Mouse (Mus musculus) effector memory CD4-positive, alpha-beta T cell, adult 5 months (primary cell): Measurements from ENCODE around the gene Tex38. TPM values are rescaled to one million over a fixed set of nuclear protein-coding genes. Genes with fewer than 3 reads are reported as not detected.

ENCODE experiments used
- polyA plus RNA-seq: library from polyadenylated mRNA; unstranded; fragments of 100-300 nt; shearing (Covaris generic); gene quantifications from one replicate; pipeline ENCODE4 v1.2.1, GENCODE M21; 2017

Gene Tex38
- 0.64 TPM for polyA plus RNA-seq

GRCm38 (mm10) chr4:115780918-115781317 lies at the start of gene Tex38:
Tex38 (minus strand) TSS chr4:115781018.

GRCm38 (mm10) chr4:115827888-115828571 lies 47.2 kb upstream of the Tex38 start, which contains the start of gene Mob3c:
Mob3c (plus strand) TSS chr4:115828092.

GRCm38 (mm10) chr4:115784769-115785510 lies 4.1 kb upstream of the Tex38 start, which contains the start of gene Atpaf1:
Atpaf1 (plus strand) TSS chr4:115784812.

GRCm38 (mm10) chr4:115737551-115738041 lies 43.2 kb downstream of the Tex38 start, which contains the start of gene Efcab14:
Efcab14 (plus strand) TSS chr4:115737744.

Other genes with a start within 250 kb of the Tex38 start
- gene Cyp4a31, start 217.4 kb downstream of the Tex38 start, polyA plus RNA-seq: not detected
- gene Cyp4a32, start 180.0 kb downstream of the Tex38 start, polyA plus RNA-seq: not detected
- not detected for gene Cyp4b1, start 133.3 kb downstream of the Tex38 start, polyA plus RNA-seq
- gene Efcab14, start 43.3 kb downstream of the Tex38 start, polyA plus RNA-seq: 41.2 TPM
- 22.6 TPM for gene Atpaf1, start 3.8 kb upstream of the Tex38 start, polyA plus RNA-seq
- 18.7 TPM for gene Mob3c, start 47.1 kb upstream of the Tex38 start, polyA plus RNA-seq
- gene Mknk1, start 58.2 kb upstream of the Tex38 start, polyA plus RNA-seq: 40.9 TPM
- not detected for gene Kncn, start 103.4 kb upstream of the Tex38 start, polyA plus RNA-seq
- gene 6430628N08Rik, start 109.6 kb upstream of the Tex38 start, polyA plus RNA-seq: not detected
- not detected for gene Dmbx1, start 158.9 kb upstream of the Tex38 start, polyA plus RNA-seq
- gene Faah, start 236.9 kb upstream of the Tex38 start, polyA plus RNA-seq: 244 TPM